Mouse (Mus musculus) liver, adult 2 months (tissue): ENCODE measurements around the gene Slc6a18. TPM values are rescaled to one million over a fixed set of nuclear protein-coding genes. Genes with fewer than 3 reads are reported as not detected.

Experiments
- DNase-seq: peaks from one replicate; pipeline ENCODE4 v3.0.0-alpha.2; 2011; ENCODE audit warnings: low read depth, low spot score; ENCODE audit errors: extremely low read depth
- H3K27ac ChIP-seq: fragments of 200-500 bp; replicated peaks from 2 replicates; pipeline ENCODE4 v1.5.1; 2012; ENCODE audit warnings: low read depth, mild to moderate bottlenecking, control low read depth, inconsistent platforms, low read length; ENCODE audit not compliant: insufficient read depth
- H3K27me3 ChIP-seq: fragments of 200-500 bp; 2 replicates; pipeline ENCODE4 v1.6.1; 2012; ENCODE audit warnings: mild to moderate bottlenecking, moderate library complexity, low read length, inconsistent platforms; ENCODE audit not compliant: control insufficient read depth, insufficient read depth
- H3K36me3 ChIP-seq: fragments of 200-500 bp; 2 replicates; pipeline ENCODE4 v1.6.1; 2012; ENCODE audit warnings: low read length, inconsistent platforms; ENCODE audit not compliant: control insufficient read depth, insufficient read depth
- H3K4me1 ChIP-seq: fragments of 200-500 bp; 2 replicates; pipeline ENCODE4 v1.6.1; 2011; ENCODE audit warnings: low read length; ENCODE audit not compliant: control insufficient read depth, insufficient read depth
- H3K4me3 ChIP-seq: fragments of 200-500 bp; 2 replicates; pipeline ENCODE4 v1.5.1; 2011; ENCODE audit warnings: low read depth, mild to moderate bottlenecking, control low read depth, low read length, moderate library complexity; ENCODE audit not compliant: insufficient read depth
- H3K79me2 ChIP-seq: fragments of 200-500 bp; 2 replicates; pipeline ENCODE4 v1.6.1; 2012; ENCODE audit warnings: inconsistent platforms, mild to moderate bottlenecking, low read length, moderate library complexity; ENCODE audit not compliant: control insufficient read depth, insufficient read depth
- H3K9ac ChIP-seq: fragments of 200-500 bp; 2 replicates; pipeline ENCODE4 v1.6.1; 2012; ENCODE audit warnings: low read depth, mild to moderate bottlenecking, control low read depth, inconsistent platforms, low read length
- CTCF ChIP-seq: fragments of 200-500 bp; IDR thresholded peaks from 2 replicates; pipeline ENCODE4 v1.5.1; 2011; ENCODE audit warnings: low read depth, low read length, control low read depth
- POLR2A ChIP-seq: fragments of 200-500 bp; IDR thresholded peaks from 2 replicates; pipeline ENCODE4 v1.6.1; 2011; ENCODE audit warnings: low read length, control low read depth; ENCODE audit not compliant: insufficient read depth; ENCODE audit errors: extremely low read depth
- WGBS: fragments of 180-500 bp; shearing (Covaris S2); methylation state at CpG from one replicate; pipeline ENCODE4 v1.1.7; 2018; 5-methylcytosine and 5-hydroxymethylcytosine counted together
- polyA plus RNA-seq: library from polyadenylated mRNA; depleted of rRNA; stranded (reverse); fragments of >200 nt; gene quantifications from 2 replicates; pipeline ENCODE4 v1.2.3, GENCODE M21; 2012
- total RNA-seq: library from RNA; depleted of rRNA; stranded (reverse); fragments of >200 nt; gene quantifications from 2 replicates; pipeline ENCODE4 v1.2.3, GENCODE M21; 2014

The Slc6a18 gene
- total and polyA plus RNA-seq, 2 experiments, result not detected

DNA sequence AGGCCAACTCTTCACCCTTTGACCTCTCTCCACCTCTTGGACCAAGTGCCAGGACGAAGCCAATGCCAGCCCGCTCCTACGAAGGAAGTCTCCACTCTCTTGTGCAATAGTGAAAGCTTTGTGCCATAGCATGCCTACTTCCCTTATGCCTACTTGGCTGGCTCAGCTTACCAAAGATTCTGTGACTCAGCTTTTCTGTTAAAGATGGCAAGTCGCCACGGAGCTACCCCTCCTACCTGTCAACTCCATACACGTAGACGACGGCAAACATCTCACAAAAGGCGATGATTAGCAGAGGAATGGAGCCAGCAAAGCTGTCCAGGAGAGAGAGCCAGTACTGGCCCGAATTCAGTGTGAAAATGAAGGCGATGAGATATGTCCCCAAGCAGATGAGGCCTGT is 5.9 kb upstream of the Slc6a18 start:
- no peaks in the 10 kb centered on the region for H3K36me3 ChIP-seq
- no peak overlapping the region for H3K9ac ChIP-seq
- TF ChIP-seq CTCF, result no peak
- TF ChIP-seq POLR2A, result no peak
- WGBS, result 83% methylated on average over 11 of the region's 11 CpGs
- no peaks in the 10 kb centered on the region for H3K27me3 ChIP-seq
- H3K79me2 ChIP-seq, result no peaks in the 10 kb centered on the region
- H3K4me1 ChIP-seq, result 0 out of 2 replicates have a peak, but pooled peaks cover 1% of the 10 kb centered on the region
- DNase-seq, result no peak
- H3K4me3 ChIP-seq, result no peak overlapping the region
- no peak overlapping the region for H3K27ac ChIP-seq

GRCm38 (mm10) chr13:73682226-73682625 is 4.4 kb upstream of the Slc6a18 start:
- no peak overlapping the region for H3K27ac ChIP-seq
- 0 out of 2 replicates have a peak, but pooled peaks cover 1% of the 10 kb centered on the region for H3K4me1 ChIP-seq
- DNase-seq, result no peak

DNA sequence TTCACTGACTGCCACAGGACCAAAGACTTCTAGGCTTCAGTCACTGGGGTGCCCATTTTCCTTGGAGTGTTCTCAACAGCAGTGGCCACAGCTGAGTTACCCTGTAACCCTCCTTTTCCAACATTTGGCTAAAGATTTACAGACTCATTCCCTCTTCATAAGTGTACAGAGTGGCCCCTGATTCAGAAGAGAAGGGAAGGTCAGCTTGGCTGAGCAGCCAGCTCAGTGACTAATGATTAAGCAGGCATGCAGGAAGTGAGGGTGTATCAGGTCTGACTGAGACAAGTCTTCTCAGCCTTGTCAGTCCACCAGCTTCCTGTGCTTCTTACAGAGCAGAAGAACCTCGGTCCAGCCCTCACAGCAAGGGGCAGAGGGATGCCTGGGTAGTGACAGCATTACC is 2.6 kb upstream of the Slc6a18 start:
- WGBS, result 4% methylated on average over 1 of the region's 1 CpGs
- H3K27ac ChIP-seq, result no peak overlapping the region
- DNase-seq, result peak; percentile 47
- H3K79me2 ChIP-seq, result no peaks in the 10 kb centered on the region
- H3K4me1 ChIP-seq, result 0 out of 2 replicates have a peak, but pooled peaks cover 1% of the 10 kb centered on the region
- TF ChIP-seq CTCF (no peak), POLR2A (no peak)
- no peak overlapping the region for H3K9ac ChIP-seq
- no peaks in the 10 kb centered on the region for H3K27me3 ChIP-seq
- no peaks in the 10 kb centered on the region for H3K36me3 ChIP-seq
- no peak overlapping the region for H3K4me3 ChIP-seq

More at GRCm38 (mm10) chr13:73682226-73682625, 4.4 kb upstream of the Slc6a18 start:
- Histone ChIP-seq H3K79me2 (no peaks in the 10 kb centered on the region), H3K9ac (no peak overlapping the region), H3K4me3 (no peak overlapping the region), H3K36me3 (no peaks in the 10 kb centered on the region), H3K27me3 (no peaks in the 10 kb centered on the region)
- WGBS, result 92% methylated on average over 2 of the region's 2 CpGs
- no peak for TF ChIP-seq CTCF
- TF ChIP-seq POLR2A, result no peak

- Histone ChIP-seq H3K36me3 (no peaks in the 10 kb centered on the region), H3K4me1 (0 out of 2 replicates have a peak, but pooled peaks cover 1% of the 10 kb centered on the region), H3K27me3 (no peaks in the 10 kb centered on the region), H3K4me3 (no peak overlapping the region), H3K27ac (no peak overlapping the region), H3K9ac (no peak overlapping the region), H3K79me2 (no peaks in the 10 kb centered on the region)
- WGBS, result 37% methylated on average over 2 of the region's 2 CpGs
- TF ChIP-seq CTCF, result no peak
- TF ChIP-seq POLR2A, result no peak
- DNase-seq, result no peak
Measured at GRCm38 (mm10) chr13:73679311-73679710, 1.5 kb upstream of the Slc6a18 start.

GRCm38 (mm10) chr13:73675161-73675560 is 2.7 kb downstream of the Slc6a18 start:
- WGBS, result 87% methylated on average over 7 of the region's 7 CpGs
- Histone ChIP-seq H3K27ac (no peak overlapping the region), H3K4me1 (no peaks in the 10 kb centered on the region), H3K9ac (no peak overlapping the region), H3K27me3 (no peaks in the 10 kb centered on the region), H3K36me3 (no peaks in the 10 kb centered on the region), H3K79me2 (no peaks in the 10 kb centered on the region), H3K4me3 (no peak overlapping the region)
- DNase-seq, result no peak
- TF ChIP-seq CTCF (no peak), POLR2A (no peak)

DNA sequence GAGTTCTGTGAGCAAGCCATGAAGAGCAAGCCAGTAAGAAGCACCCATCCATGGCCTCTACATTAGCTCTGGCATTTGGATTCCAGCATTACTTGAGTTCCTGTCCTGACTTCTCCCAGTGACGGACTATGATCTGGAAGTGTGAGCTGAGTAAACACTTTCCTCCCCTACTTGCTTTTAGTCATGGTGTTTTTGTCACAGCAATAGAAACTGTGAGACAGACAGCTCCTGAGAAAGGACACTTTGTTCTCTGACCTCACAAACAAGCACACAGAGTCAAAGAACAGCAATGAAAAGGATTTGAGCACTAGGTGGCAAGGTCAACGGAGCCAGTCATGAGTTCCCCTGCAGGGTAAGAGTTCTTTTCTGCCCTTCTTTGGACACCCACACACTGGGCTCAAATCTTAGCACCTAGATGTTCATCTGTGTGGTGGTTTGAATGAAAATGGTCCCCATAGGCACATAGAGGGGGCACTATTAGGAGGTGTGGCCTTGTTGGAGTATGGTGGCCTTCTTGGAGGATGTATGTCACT is 17.6 kb downstream of the Slc6a18 start:
- no peak for TF ChIP-seq POLR2A
- DNase-seq, result no peak
- no peaks in the 10 kb centered on the region for H3K36me3 ChIP-seq
- H3K27me3 ChIP-seq, result no peaks in the 10 kb centered on the region
- no peak overlapping the region for H3K27ac ChIP-seq
- H3K4me3 ChIP-seq, result no peak overlapping the region
- WGBS, result 85% methylated on average over 2 of the region's 2 CpGs
- no peak overlapping the region for H3K9ac ChIP-seq
- no peaks in the 10 kb centered on the region for H3K4me1 ChIP-seq
- H3K79me2 ChIP-seq, result no peaks in the 10 kb centered on the region
